ENCODE assay signal across 14 mouse cellular contexts in the genomic region with DNA sequence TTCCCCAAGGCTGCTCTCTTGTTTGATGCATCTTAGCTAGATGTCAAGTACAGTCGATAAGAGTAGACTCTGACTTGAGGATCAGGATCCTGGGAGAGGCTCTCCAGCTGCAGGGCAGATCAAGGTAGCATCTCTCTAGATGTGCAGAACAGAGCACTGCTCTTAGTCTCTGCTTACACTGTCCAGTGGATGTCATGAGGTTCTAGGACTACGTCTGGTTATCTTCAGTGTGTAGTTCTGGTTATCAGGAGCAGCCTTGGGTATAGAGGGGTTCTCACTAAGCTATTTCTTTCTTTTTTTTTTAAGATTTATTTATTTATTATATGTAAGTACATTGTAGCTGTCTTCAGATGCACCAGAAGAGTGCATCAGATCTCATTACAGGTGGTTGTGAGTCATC.
"Had no signal": no experiment of that assay in that cellular context is flagged by ENCODE, and none has a peak within 500 bp of the region (broad histone marks: within the 10 kb centered on the region; RNA-seq: fewer than 3 reads in every experiment).

No protein-coding gene starts in this region.

- H3K9me3 ChIP-seq: liver, embryonic 15.5 days; midbrain, embryonic 12.5 days; midbrain, embryonic 15.5 days; neural tube, embryonic 12.5 days; stomach, embryonic 15.5 days had no signal

- H3K36me3 ChIP-seq: liver, embryonic 15.5 days; midbrain, embryonic 12.5 days; midbrain, embryonic 15.5 days; neural tube, embryonic 12.5 days; stomach, embryonic 15.5 days had no signal

- H3K27me3 ChIP-seq: midbrain, embryonic 15.5 days; stomach, embryonic 15.5 days had no signal

- H3K9ac ChIP-seq: liver, embryonic 15.5 days; lung, embryonic 14.5 days; midbrain, embryonic 12.5 days; midbrain, embryonic 15.5 days; neural tube, embryonic 12.5 days; stomach, embryonic 15.5 days had no signal

- H3K4me3 ChIP-seq: liver, embryonic 15.5 days; midbrain, embryonic 12.5 days; midbrain, embryonic 15.5 days; neural tube, embryonic 12.5 days; stomach, embryonic 15.5 days had no signal

- ATAC-seq: midbrain, embryonic 15.5 days had no signal

- H3K4me2 ChIP-seq: lung, embryonic 14.5 days; midbrain, embryonic 12.5 days; midbrain, embryonic 15.5 days; neural tube, embryonic 12.5 days; stomach, embryonic 15.5 days had no signal

- H3K27ac ChIP-seq: liver, embryonic 15.5 days; midbrain, embryonic 12.5 days; midbrain, embryonic 15.5 days; neural tube, embryonic 12.5 days; stomach, embryonic 15.5 days; stomach, postnatal 0 days had no signal

- DNase-seq: lung, adult 18-20 months; lung, embryonic 14.5 days; lung, postnatal 10 days; lung, postnatal 4 days; right cerebral cortex, postnatal 14 days; thymus, adult 2 months; thymus, postnatal 25 days; thymus, postnatal 4 days had no signal
